Mouse (Mus musculus) adrenal gland, adult 18-20 months (tissue): ENCODE results near the gene Smpdl3b. TPM values are rescaled to one million over a fixed set of nuclear protein-coding genes. Genes with fewer than 3 reads are reported as not detected.

Experiments
- DNase-seq, 2 experiments: peaks; one replicate each; pipeline ENCODE4 v3.0.0; 2021 to 2022; ENCODE audit warnings: low spot score in 2 of 2
- total RNA-seq, 2 experiments: library from RNA; stranded (reverse); gene quantifications; 1 replicate in 1 of 2; 2 replicates in 1 of 2; pipeline ENCODE4 v1.2.3; 2021

The Smpdl3b gene
- total RNA-seq, 2 experiments from 2014 or later: 0.83 to 15.0 TPM

- DNase-seq: no peak
Measured at GRCm38 (mm10) chr4:132735894-132736293, 21.2 kb downstream of the Smpdl3b start.

DNA sequence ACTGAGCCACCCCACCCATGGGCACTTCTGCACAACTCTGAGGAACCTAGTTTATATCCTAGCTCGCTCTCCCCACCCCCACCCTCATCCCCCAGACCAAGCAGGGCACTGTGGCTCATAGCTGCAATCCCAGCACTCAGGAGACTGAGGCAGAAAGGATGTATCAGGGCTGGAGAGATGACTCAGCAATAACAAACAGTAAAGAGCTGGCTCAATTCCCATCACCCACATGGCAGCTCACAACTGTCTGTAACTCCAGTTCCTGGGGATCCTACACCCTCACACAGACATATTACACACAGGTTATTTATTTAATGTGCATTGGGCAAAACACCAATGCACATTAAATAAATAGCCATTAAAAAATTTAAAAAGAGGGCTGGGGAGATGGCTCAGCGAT is 21.7 kb downstream of the Smpdl3b start:
- DNase-seq: no peak

GRCm38 (mm10) chr4:132734766-132735165 is 22.3 kb downstream of the Smpdl3b start:
- no peak for DNase-seq

- DNase-seq: no peak
Measured at GRCm38 (mm10) chr4:132733071-132733770, 23.8 kb downstream of the Smpdl3b start.

DNA sequence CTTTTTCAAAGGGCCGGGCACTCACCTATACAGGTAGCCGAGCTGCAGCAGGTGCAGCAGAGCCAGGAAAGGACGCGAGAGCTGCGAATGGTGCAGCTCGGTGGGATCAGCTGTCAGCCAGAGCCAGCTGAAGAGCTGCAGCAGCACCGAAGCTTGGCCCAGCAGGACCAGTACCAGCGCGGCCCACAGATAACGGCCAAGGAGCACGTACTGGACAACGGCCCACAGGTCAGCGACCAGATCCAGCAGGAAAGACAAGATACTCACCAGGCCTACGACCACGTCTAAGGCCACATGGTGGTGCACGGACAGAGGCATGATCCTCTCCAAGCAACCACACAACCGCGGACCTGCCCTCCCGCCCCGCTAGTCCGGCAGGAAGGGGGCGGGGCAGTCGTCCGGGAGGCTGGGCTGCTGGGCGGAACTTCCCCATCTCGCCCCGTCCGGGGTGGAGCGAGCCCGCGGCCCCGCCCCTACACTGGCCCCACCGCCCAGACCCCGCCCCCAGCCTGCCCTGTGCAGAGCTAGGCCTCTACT is 24.8 kb downstream of the Smpdl3b start, which contains the start of gene Xkr8:
TSS of gene Xkr8 (minus strand) at position 399 of the 537 bp plus-strand sequence.
- peak; percentile 90 to 93 for DNase-seq

GRCm38 (mm10) chr4:132731616-132732015 is 25.4 kb downstream of the Smpdl3b start:
- DNase-seq: no peak

- DNase-seq: no peak
Measured at GRCm38 (mm10) chr4:132728233-132728632, 28.8 kb downstream of the Smpdl3b start.

- DNase-seq: no peak
Measured at GRCm38 (mm10) chr4:132718251-132718650, 38.8 kb downstream of the Smpdl3b start.

DNA sequence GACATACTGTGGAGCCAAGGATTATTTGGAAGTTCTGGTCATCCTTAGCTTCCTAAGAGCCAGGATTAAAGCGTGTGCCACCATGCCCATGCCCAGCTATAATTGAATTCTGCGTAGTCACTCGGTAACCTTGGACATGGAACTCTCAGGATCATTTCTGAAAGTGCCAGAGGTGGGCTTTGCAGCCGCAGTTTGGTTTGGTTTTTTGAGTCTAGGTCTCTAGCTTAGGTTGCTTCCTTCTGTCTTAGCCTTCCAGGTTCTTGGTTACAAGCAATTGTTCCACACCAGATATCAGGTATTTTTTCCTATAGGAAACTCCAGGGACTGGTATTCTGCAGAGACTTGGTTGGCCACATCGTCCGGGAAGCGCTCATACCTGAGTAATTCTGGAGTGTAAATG is 43.9 kb downstream of the Smpdl3b start:
- no peak for DNase-seq

- no peak for DNase-seq
Measured at GRCm38 (mm10) chr4:132706885-132707284, 50.2 kb downstream of the Smpdl3b start.

GRCm38 (mm10) chr4:132702076-132702475 is 55.0 kb downstream of the Smpdl3b start:
- DNase-seq: no peak

DNA sequence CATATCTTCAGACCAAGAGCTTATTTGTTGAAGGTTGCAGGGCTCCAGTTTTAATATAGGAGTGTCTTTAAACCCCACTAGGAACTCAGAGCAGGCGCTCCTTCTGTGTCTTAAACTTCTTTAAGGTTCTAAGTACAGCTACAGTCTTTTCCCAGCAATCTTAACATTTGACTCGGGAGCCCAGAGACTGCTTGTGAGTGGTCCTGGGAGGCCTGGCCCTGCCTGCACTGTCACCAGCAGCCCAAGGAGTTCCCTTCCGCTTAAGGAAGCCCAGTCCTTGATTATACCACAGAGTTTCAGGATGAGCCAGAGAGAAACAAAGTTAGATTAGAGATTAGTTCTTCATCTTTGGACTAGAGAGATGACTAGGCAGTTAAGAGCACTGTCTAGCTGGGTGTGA is 63.7 kb downstream of the Smpdl3b start:
- DNase-seq: no peak

- DNase-seq: no peak
Measured at GRCm38 (mm10) chr4:132689634-132690033, 67.4 kb downstream of the Smpdl3b start.

Other genes with a start within 250 kb of the Smpdl3b start
- 10 to 100 TPM; 20.5 to 21.5 TPM for gene Sesn2, start 246.8 kb downstream of the Smpdl3b start, total RNA-seq
- 100 to 1,000 TPM; 233 to 327 TPM for gene Atpif1, start 223.6 kb downstream of the Smpdl3b start, total RNA-seq
- 10 to 100 TPM; 73.1 to 97.9 TPM for gene Dnajc8, start 221.7 kb downstream of the Smpdl3b start, total RNA-seq
- 1 to 10 TPM; 1.3 to 3.9 TPM for gene Ptafr, start 193.2 kb downstream of the Smpdl3b start, total RNA-seq
- gene Eya3, start 118.3 kb downstream of the Smpdl3b start, total RNA-seq: 10 to 100 TPM; 27.9 to 32.3 TPM
- gene Xkr8, start 24.7 kb downstream of the Smpdl3b start, total RNA-seq: 1 to 10 TPM; 4.2 to 5.9 TPM
- gene Rpa2, start 11.1 kb upstream of the Smpdl3b start, total RNA-seq: 1 to 10 TPM; 5.2 to 7.2 TPM
- gene Themis2, start 39.1 kb upstream of the Smpdl3b start, total RNA-seq: 1 to 10 TPM; 1.7 to 3.3 TPM
- 10 to 100 TPM; 31.2 to 41.0 TPM for gene Ppp1r8, start 85.9 kb upstream of the Smpdl3b start, total RNA-seq
- 10 to 100 TPM; 58.8 to 59.2 TPM for gene Stx12, start 127.3 kb upstream of the Smpdl3b start, total RNA-seq
- 10 to 100 TPM; 25.2 to 26.1 TPM for gene Fam76a, start 165.3 kb upstream of the Smpdl3b start, total RNA-seq
- under 1 TPM; 0.43 to 0.58 TPM for gene Fgr, start 216.8 kb upstream of the Smpdl3b start, total RNA-seq